Mouse (Mus musculus) left cerebral cortex, postnatal 36 days (tissue): Measurements from ENCODE around the gene Mphosph9. TPM values are rescaled to one million over a fixed set of nuclear protein-coding genes. Genes with fewer than 3 reads are reported as not detected.
A peak's percentile ranks its signal among the peaks of the same experiment; 100 is the strongest.

ENCODE experiments used
- DNase-seq, 2 experiments: peaks; one replicate each; pipeline ENCODE4 v3.0.0; 2021 to 2022; ENCODE audit warnings: low spot score in 2 of 2, mixed read lengths in 1 of 2
- intact Hi-C: fragments of 180-260 bp; cut with DNase I; formaldehyde crosslinking; loops from one replicate; pipeline ENCODE4 v1.15.1; 2025
- total RNA-seq, 2 experiments: library from RNA; stranded (reverse); gene quantifications; 2 replicates each; pipeline ENCODE4 v1.2.3; 2021

The Mphosph9 gene
- total RNA-seq, 2 experiments from 2014 or later, result 19.6 to 23.8 TPM

- intact Hi-C loops, result no loop called here
- no peak for DNase-seq
Measured at GRCm38 (mm10) chr5:124287616-124288247, 40.0 kb downstream of the Mphosph9 start.

GRCm38 (mm10) chr5:124284330-124284729 lies 43.4 kb downstream of the Mphosph9 start:
- no peak for DNase-seq
- intact Hi-C loops, result no loop called here

GRCm38 (mm10) chr5:124282854-124283253 lies 44.9 kb downstream of the Mphosph9 start:
- DNase-seq, result no peak
- intact Hi-C loops, result no loop called here

GRCm38 (mm10) chr5:124270226-124270625 lies 57.5 kb downstream of the Mphosph9 start:
- no peak for DNase-seq
- intact Hi-C loops, result no loop called here

GRCm38 (mm10) chr5:124269661-124270060 lies 58.1 kb downstream of the Mphosph9 start:
- intact Hi-C loops, result no loop called here
- no peak for DNase-seq

GRCm38 (mm10) chr5:124267652-124268051 lies 60.1 kb downstream of the Mphosph9 start:
- DNase-seq, result no peak
- intact Hi-C loops, result no loop called here

GRCm38 (mm10) chr5:124266821-124267220 lies 61.0 kb downstream of the Mphosph9 start:
- intact Hi-C loops, result no loop called here
- DNase-seq, result no peak

GRCm38 (mm10) chr5:124263246-124263645 lies 64.5 kb downstream of the Mphosph9 start:
- intact Hi-C loops, result no loop called here
- no peak for DNase-seq

GRCm38 (mm10) chr5:124262090-124262489 lies 65.7 kb downstream of the Mphosph9 start:
- intact Hi-C loops, result no loop called here
- no peak for DNase-seq

- DNase-seq, result no peak
- intact Hi-C loops, result no loop called here
Measured at GRCm38 (mm10) chr5:124259133-124259532, 68.6 kb downstream of the Mphosph9 start.

GRCm38 (mm10) chr5:124258026-124258425 lies 69.7 kb downstream of the Mphosph9 start:
- DNase-seq, result no peak
- intact Hi-C loops, result no loop called here

GRCm38 (mm10) chr5:124255141-124255540 lies 72.6 kb downstream of the Mphosph9 start:
- intact Hi-C loops, result no loop called here
- DNase-seq, result no peak

GRCm38 (mm10) chr5:124253555-124253954 lies 74.2 kb downstream of the Mphosph9 start:
- DNase-seq, result no peak
- intact Hi-C loops, result loop anchor here (5.0 kb wide), 1 partner anchor 81 kb away; no protein-coding TSS in a partner anchor

GRCm38 (mm10) chr5:124252580-124253320 lies 75.0 kb downstream of the Mphosph9 start:
- intact Hi-C loops, result loop anchor here (5.0 kb wide), 1 partner anchor 80 kb away; no protein-coding TSS in a partner anchor
- peak in 1 of 2 experiments; percentile 42 for DNase-seq

- intact Hi-C loops, result loop anchor here (5.0 kb wide), 1 partner anchor 79 kb away; no protein-coding TSS in a partner anchor
- no peak for DNase-seq
Measured at GRCm38 (mm10) chr5:124251070-124251469, 76.7 kb downstream of the Mphosph9 start.

- peak in 1 of 2 experiments; percentile 56 for DNase-seq
- intact Hi-C loops, result loop anchor here (2.0 to 5.0 kb wide), 4 partner anchors 29 to 88 kb away; no protein-coding TSS in a partner anchor
Measured at GRCm38 (mm10) chr5:124249614-124250591, 77.9 kb downstream of the Mphosph9 start, which contains the start of gene Pitpnm2. Pitpnm2 (minus strand) TSS chr5:124249760.

GRCm38 (mm10) chr5:124248845-124249613 lies 78.7 kb downstream of the Mphosph9 start:
- intact Hi-C loops, result loop anchor here (2.0 to 5.0 kb wide), 3 partner anchors 28 to 87 kb away; no protein-coding TSS in a partner anchor
- peak; percentile 58 to 68 for DNase-seq

- DNase-seq, result peak in 1 of 2 experiments; percentile 20
Measured at GRCm38 (mm10) chr5:124247986-124248626, 79.7 kb downstream of the Mphosph9 start.

More at GRCm38 (mm10) chr5:124247986-124248626, 79.7 kb downstream of the Mphosph9 start:
- intact Hi-C loops, result loop anchor here (2.0 to 5.0 kb wide), 3 partner anchors 27 to 86 kb away; no protein-coding TSS in a partner anchor
